Mouse (Mus musculus) erythroid progenitor cell, adult 5-6 weeks (primary cell): Measurements from ENCODE around the gene Cpt1a. TPM values are rescaled to one million over a fixed set of nuclear protein-coding genes. Genes with fewer than 3 reads are reported as not detected.

ENCODE experiments used
- ATAC-seq: replicated peaks from 2 replicates; pipeline ENCODE4 v1.8.0; 2016; ENCODE audit warnings: moderate number of reproducible peaks, mild to moderate bottlenecking, moderate TSS enrichment, inconsistent platforms; ENCODE audit not compliant: poor library complexity, low FRiP score, severe bottlenecking
- total RNA-seq, 2 experiments: library from RNA; stranded (forward) in 1 of 2; stranded (reverse) in 1 of 2; fragments of 150-400 nt in 1 of 2; fragments of 186-747, 209-891 nt in 1 of 2; gene quantifications; 2 replicates each; pipeline versions ENCODE4 v1.2.3 to v1.2.4; 2015 to 2017; ENCODE audit warnings: low replicate concordance in 2 of 2

Gene Cpt1a
- total RNA-seq, 2 experiments from 2014 or later = 10.7 to 17.6 TPM

- ATAC-seq = no peak
Measured at GRCm38 (mm10) chr19:3324271-3324811, 2.2 kb downstream of the Cpt1a start.

GRCm38 (mm10) chr19:3324931-3325711 lies 3.0 kb downstream of the Cpt1a start:
- ATAC-seq = peak; percentile 63

DNA sequence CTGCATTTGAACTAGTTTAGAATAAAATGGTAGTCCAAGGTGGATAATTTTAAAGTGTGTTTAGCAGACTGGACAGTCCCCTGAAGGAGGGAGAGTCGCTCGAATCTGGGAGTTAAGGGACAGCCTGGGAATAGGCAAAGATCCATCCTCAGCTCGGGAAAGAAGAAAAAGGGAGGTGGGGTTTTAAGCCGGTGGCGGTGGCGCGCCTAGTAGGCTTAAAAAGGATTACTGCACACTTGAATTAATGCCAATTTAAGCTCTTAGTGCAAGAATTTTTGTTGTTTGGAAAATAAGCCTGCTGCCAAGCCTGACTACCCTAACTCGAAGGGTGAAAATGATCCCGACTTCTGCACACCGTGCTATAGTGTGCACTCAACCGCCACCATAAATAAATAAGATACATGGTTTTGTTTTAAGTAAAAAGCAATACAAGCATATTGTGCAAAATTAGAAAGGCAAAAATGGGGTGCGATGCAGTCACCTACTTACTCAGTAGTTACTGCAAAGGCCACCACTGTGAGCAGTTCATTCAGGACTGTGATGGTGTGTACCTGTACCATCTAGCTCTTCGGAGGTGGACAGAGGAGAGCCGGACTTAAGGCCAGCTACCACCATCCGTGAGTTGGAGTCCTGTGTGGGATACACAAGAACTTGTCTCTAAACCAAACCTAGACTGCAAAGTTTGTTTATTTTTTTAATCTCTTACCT lies 3.8 kb downstream of the Cpt1a start:
- no peak for ATAC-seq

GRCm38 (mm10) chr19:3326479-3327047 lies 4.4 kb downstream of the Cpt1a start:
- no peak for ATAC-seq

- no peak for ATAC-seq
Measured at GRCm38 (mm10) chr19:3333247-3333646, 11.1 kb downstream of the Cpt1a start.

GRCm38 (mm10) chr19:3333694-3334515 lies 11.8 kb downstream of the Cpt1a start:
- ATAC-seq = no peak

DNA sequence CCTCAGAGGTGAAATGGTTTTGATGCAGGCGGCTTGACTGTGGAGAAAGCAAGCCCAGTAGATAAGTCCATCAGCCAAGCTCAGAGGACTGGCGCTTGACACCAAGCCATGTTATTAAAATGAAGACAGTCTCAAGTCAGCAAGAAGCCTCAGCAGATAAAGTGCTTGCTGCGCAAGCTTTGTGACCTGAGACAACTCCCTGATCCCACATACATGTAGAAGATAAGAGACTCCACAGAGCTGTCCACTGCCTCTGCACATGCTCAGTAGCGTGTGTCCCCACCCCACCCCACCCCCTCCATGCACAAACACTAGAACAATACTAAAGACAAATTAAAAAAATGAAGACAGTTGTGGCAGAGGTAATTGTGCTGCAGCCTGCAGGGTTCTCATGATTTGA lies 12.4 kb downstream of the Cpt1a start:
- peak; percentile 15; the same call in 1 of the 2 replicates for ATAC-seq

DNA sequence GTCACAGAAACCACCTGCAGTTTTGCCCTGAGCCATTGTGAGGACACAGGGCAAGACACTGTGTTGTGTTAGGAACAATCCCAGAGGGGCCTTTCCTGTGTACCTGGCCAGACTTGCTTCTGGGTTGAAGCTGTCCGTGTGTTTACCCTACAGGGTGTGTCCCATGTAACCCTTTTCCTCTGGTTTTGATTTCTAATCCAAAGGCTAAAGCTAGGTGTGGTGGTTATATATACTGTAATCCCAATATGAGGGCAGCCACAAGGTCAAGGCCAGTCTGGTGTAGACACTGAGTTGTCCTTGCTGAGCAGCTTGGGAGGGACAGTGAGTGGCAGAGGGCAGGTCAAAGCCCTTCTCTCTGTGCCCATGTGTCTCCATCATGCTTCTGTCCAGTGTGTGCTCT lies 13.8 kb downstream of the Cpt1a start:
- ATAC-seq = no peak

DNA sequence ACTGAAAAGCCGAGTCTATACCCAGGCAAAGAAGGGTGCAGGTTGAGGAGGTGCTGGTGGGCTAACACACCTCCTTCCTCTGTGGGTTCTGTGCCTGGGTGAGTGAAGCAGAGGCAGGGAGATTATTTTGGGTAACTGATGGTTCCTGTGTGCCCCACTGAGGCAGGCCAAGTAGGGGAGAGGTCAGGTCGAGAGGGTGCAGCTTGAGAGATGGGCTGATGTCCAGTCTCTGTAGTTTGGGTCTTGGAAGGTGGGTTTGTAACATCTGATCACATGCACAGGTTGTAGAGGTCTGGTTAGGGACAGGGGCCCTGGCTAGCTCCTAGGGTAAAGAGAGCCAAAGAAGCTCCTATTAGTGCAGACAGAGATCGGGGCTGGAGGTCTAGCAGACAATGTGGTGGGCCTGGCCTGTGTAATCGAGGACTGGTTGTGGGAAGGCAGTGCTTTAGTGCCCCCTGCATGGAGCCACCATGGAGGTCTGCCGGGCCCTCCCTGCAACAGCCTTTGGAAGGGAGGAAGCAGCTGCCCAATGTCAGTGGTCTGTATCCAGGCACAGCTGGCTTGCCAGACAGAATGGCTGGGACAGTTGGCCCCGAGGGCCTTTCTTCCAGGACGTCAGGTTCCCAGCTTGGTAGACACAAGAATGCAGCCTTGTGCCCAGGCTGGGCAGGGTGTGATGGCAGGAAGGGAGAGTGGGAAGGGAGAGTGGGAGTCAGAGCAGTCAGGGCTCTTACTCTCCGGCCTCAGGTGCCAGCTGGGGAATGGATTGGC lies 14.5 kb downstream of the Cpt1a start:
- ATAC-seq = no peak

- no peak for ATAC-seq
Measured at GRCm38 (mm10) chr19:3339187-3339586, 17.1 kb downstream of the Cpt1a start.

DNA sequence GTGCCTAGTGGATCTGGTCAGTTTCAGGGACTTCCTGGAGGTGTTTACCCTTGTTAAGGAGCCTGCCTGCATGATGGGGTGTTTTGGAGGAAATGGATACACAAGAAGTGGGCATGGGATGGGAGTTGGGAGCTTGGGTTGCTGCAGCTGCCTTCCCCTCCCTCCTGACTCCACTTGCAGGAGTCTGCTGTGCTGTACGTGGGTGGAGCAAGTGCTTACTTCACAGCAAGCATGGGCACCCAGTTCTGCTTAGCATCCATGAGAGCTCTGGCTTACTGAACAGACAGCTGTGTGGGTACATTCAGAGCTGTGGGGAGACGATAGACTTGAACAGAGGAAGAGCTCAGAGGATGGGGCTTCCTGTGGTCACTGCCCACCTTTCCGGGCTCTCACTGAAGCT lies 18.9 kb downstream of the Cpt1a start:
- ATAC-seq = no peak

GRCm38 (mm10) chr19:3343929-3344328 lies 21.8 kb downstream of the Cpt1a start:
- ATAC-seq = no peak

GRCm38 (mm10) chr19:3344636-3345544 lies 22.8 kb downstream of the Cpt1a start:
- ATAC-seq = no peak

- ATAC-seq = no peak
Measured at GRCm38 (mm10) chr19:3347784-3348183, 25.6 kb downstream of the Cpt1a start.

DNA sequence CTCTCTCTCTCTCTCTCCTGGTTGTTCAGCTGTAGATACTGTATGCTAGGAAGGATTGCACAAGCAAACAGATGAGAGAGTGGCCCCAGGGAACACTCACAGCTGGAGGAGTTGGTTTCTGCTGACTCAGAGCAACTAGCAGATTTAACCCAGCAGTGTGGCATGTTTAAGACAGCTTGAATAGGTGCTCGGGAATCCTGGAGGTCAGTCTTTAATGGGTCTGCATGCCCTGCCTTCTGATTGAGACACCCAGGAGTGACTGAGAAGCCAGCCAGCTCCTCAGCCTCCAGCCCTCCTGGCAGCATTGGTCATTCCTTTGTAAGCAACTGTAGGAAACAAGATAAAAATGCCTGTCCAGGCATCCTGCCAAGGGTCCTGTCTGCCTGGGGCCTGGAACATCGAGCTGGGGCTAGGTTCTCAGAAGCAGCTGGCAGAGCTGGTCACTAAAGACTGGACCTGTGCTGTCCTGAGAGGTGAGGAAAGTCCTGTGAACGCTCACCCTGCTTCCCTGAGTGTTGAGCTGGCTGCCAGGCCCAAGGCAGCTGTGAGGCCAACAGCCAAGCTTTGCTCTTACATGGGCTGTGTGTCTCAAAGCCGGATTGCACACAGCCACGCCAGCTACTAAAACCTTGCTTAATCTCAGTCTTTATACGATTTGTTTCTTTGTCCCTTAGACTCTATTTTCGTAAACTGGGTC lies 31.4 kb downstream of the Cpt1a start:
- ATAC-seq = no peak

- ATAC-seq = no peak
Measured at GRCm38 (mm10) chr19:3355096-3355495, 33.0 kb downstream of the Cpt1a start.

GRCm38 (mm10) chr19:3356516-3356915 lies 34.4 kb downstream of the Cpt1a start:
- no peak for ATAC-seq

GRCm38 (mm10) chr19:3357620-3358019 lies 35.5 kb downstream of the Cpt1a start:
- ATAC-seq = no peak
